Mouse (Mus musculus): Measurements from ENCODE around the gene Tnrc18.

DNA sequence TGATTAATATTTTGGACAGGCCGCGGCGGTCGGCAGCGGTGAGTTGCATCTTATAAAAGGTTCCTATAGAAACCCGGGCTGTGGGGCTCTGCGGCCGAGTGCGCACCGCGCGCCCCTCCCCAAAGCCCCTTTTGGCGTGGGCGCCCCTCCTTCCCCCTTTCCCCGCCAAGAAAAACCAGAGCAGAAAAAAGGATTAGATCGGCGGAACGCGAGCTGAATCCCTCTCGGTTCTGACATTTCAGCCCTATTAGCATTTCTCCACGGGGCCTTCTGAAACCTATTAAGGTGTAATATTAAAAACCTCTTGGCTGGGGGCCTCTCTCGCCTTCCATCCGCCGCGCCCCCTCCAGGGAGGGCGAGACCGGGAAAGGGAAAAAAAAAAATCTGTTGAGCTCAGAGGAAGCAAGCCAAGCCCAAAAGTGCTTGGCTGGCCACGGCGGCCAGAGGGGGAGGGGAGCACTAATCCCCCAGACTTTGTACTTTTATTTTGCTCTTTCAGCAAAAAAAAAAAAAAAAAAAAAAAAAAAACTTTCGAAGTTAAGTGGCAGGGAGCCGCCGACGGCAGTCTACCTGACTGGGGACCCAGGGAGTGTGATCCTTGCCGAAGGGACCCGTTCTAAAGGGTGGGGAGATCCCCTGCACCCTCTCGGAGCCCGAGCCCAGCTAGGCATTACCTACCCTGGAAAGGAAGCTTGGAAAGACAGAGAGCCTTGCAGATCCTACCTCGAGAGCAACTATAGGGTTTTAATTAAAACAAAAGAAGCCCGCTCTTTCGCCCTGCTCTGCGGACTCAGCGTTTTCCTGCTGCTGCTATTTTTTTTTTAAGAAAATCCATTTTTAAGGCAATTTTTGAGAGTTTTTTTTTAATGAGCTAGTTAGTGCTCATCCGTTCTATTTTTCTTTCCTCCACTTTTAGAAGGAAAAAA lies 1.2 kb upstream of the Tnrc18 start:
- no peak for TF ChIP-seq CTCF (conservative IDR thresholded peaks at IDR 0.05; ENCODE audit: low read length)
- TF ChIP-seq NANOG (IDR thresholded peaks at IDR 0.05; ENCODE audit: borderline replicate concordance, low read length), result no peak

Measured in E14TG2a.4 (cell line).